Mouse (Mus musculus) frontal cortex, adult 2 months (tissue): ENCODE results near the gene B3gntl1. TPM values are rescaled to one million over a fixed set of nuclear protein-coding genes. Genes with fewer than 3 reads are reported as not detected.

ENCODE experiments used
- DNase-seq, 2 experiments: peaks; one replicate each; pipeline ENCODE4 v3.0.0; 2022; ENCODE audit warnings: low spot score in 1 of 2; ENCODE audit errors: extremely low spot score in 1 of 2
- polyA plus RNA-seq: library from polyadenylated mRNA; depleted of rRNA; stranded (reverse); fragments of >200 nt; gene quantifications from 2 replicates; pipeline ENCODE4 v1.2.3, GENCODE M21; 2012

B3gntl1 gene
- polyA plus RNA-seq, 1 experiment: 7.7 TPM

GRCm38 (mm10) chr11:121650668-121651067 lies 22.3 kb downstream of the B3gntl1 start:
- no peak for DNase-seq

GRCm38 (mm10) chr11:121649900-121650299 lies 23.1 kb downstream of the B3gntl1 start:
- peak in 1 of 2 experiments; percentile 64 for DNase-seq

GRCm38 (mm10) chr11:121648166-121648565 lies 24.8 kb downstream of the B3gntl1 start:
- no peak for DNase-seq

- no peak for DNase-seq
Measured at GRCm38 (mm10) chr11:121647321-121647720, 25.6 kb downstream of the B3gntl1 start.

- peak in 1 of 2 experiments; percentile 47 for DNase-seq
Measured at GRCm38 (mm10) chr11:121645394-121645793, 27.6 kb downstream of the B3gntl1 start.

GRCm38 (mm10) chr11:121641501-121642145 lies 31.3 kb downstream of the B3gntl1 start:
- DNase-seq: no peak

GRCm38 (mm10) chr11:121636646-121637045 lies 36.3 kb downstream of the B3gntl1 start:
- DNase-seq: no peak

- no peak for DNase-seq
Measured at GRCm38 (mm10) chr11:121631410-121631809, 41.5 kb downstream of the B3gntl1 start.

- peak in 1 of 2 experiments; percentile 51 for DNase-seq
Measured at GRCm38 (mm10) chr11:121630406-121630805, 42.5 kb downstream of the B3gntl1 start.

- DNase-seq: no peak
Measured at GRCm38 (mm10) chr11:121629529-121629928, 43.4 kb downstream of the B3gntl1 start.

GRCm38 (mm10) chr11:121627521-121627920 lies 45.4 kb downstream of the B3gntl1 start:
- no peak for DNase-seq

GRCm38 (mm10) chr11:121625007-121625406 lies 47.9 kb downstream of the B3gntl1 start:
- DNase-seq: no peak

GRCm38 (mm10) chr11:121617371-121617770 lies 55.6 kb downstream of the B3gntl1 start:
- DNase-seq: no peak

GRCm38 (mm10) chr11:121616501-121616900 lies 56.5 kb downstream of the B3gntl1 start:
- DNase-seq: no peak

- no peak for DNase-seq
Measured at GRCm38 (mm10) chr11:121615961-121616485, 56.9 kb downstream of the B3gntl1 start.

- no peak for DNase-seq
Measured at GRCm38 (mm10) chr11:121610976-121611375, 62.0 kb downstream of the B3gntl1 start.

- no peak for DNase-seq
Measured at GRCm38 (mm10) chr11:121605604-121606003, 67.3 kb downstream of the B3gntl1 start.

- no peak for DNase-seq
Measured at GRCm38 (mm10) chr11:121601422-121601821, 71.5 kb downstream of the B3gntl1 start.

- no peak for DNase-seq
Measured at GRCm38 (mm10) chr11:121597254-121597653, 75.7 kb downstream of the B3gntl1 start.

- DNase-seq: peak in 1 of 2 experiments; percentile 51
Measured at GRCm38 (mm10) chr11:121581856-121582255, 91.1 kb downstream of the B3gntl1 start.
